Mouse (Mus musculus) embryonic fibroblast, embryonic 13.5 days (primary cell): Measurements from ENCODE around the gene Rbfox3. TPM values are rescaled to one million over a fixed set of nuclear protein-coding genes. Genes with fewer than 3 reads are reported as not detected.

Experiments used
- H3K27ac ChIP-seq: 2 replicates; pipeline ENCODE4 v1.5.1; 2012; ENCODE audit warnings: low read length, control low read depth, inconsistent platforms; ENCODE audit not compliant: insufficient read depth
- H3K4me1 ChIP-seq: 2 replicates; pipeline ENCODE4 v1.6.1; 2011; ENCODE audit warnings: low read length; ENCODE audit not compliant: control insufficient read depth, insufficient read depth
- H3K4me3 ChIP-seq: 2 replicates; pipeline ENCODE4 v1.5.1; 2011; ENCODE audit warnings: mild to moderate bottlenecking, control low read depth, low read length; ENCODE audit not compliant: insufficient read depth
- CTCF ChIP-seq: IDR thresholded peaks from 2 replicates; pipeline ENCODE4 v1.5.1; 2011; ENCODE audit warnings: mild to moderate bottlenecking, control low read depth, low read length, moderate library complexity, borderline replicate concordance; ENCODE audit not compliant: insufficient read depth
- POLR2A ChIP-seq: IDR thresholded peaks from 2 replicates; pipeline ENCODE4 v1.6.1; 2011; ENCODE audit warnings: low read depth, mild to moderate bottlenecking, control low read depth, low read length, moderate library complexity
- polyA plus RNA-seq: library from polyadenylated mRNA; stranded (reverse); fragments of >200 nt; gene quantifications from 2 replicates; pipeline ENCODE4 v1.2.4, GENCODE M21; 2011; ENCODE audit warnings: low read depth; ENCODE audit not compliant: missing spikeins, insufficient read length

Gene Rbfox3
- polyA plus RNA-seq, 1 experiment, result not detected

- Histone ChIP-seq H3K27ac (no peak overlapping the region), H3K4me3 (no peak overlapping the region), H3K4me1 (no peaks in the 10 kb centered on the region)
- no peak for TF ChIP-seq POLR2A
- TF ChIP-seq CTCF, result no peak
Measured at GRCm38 (mm10) chr11:118574418-118574817, 337.0 kb downstream of the Rbfox3 start.

- TF ChIP-seq POLR2A (no peak), CTCF (peak; percentile 76)
- H3K4me1 ChIP-seq, result no peaks in the 10 kb centered on the region
- no peak overlapping the region for H3K4me3 ChIP-seq
- H3K27ac ChIP-seq, result no peak overlapping the region
Measured at GRCm38 (mm10) chr11:118573569-118573968, 337.8 kb downstream of the Rbfox3 start.

GRCm38 (mm10) chr11:118573000-118573399 lies 338.4 kb downstream of the Rbfox3 start:
- no peak overlapping the region for H3K27ac ChIP-seq
- no peaks in the 10 kb centered on the region for H3K4me1 ChIP-seq
- no peak for TF ChIP-seq POLR2A
- TF ChIP-seq CTCF, result no peak
- no peak overlapping the region for H3K4me3 ChIP-seq

DNA sequence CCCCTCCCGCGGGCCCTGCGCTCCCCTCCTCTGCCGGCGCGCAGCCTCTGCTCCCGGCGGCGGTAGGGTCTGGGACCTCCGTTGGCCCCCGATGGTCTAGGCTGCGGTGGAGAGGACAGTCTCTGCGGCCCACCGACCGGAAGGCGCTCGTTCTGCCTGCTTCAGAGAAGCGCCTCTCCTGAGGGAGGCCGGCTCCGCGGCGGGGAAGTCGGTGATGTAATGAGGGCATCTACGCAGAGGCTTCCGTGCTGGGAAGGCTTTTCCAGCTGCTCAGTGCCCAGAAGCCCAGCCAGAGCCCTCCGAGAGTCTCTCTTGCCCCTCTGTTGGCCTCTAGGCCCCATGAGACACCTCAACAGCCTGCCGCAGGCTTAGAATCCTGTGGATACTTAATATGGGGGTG lies 341.2 kb downstream of the Rbfox3 start:
- Histone ChIP-seq H3K4me3 (no peak overlapping the region), H3K27ac (no peak overlapping the region), H3K4me1 (no peaks in the 10 kb centered on the region)
- TF ChIP-seq POLR2A, result no peak
- no peak for TF ChIP-seq CTCF

GRCm38 (mm10) chr11:118569571-118570062 lies 341.8 kb downstream of the Rbfox3 start:
- Histone ChIP-seq H3K4me1 (no peaks in the 10 kb centered on the region), H3K4me3 (no peak overlapping the region)

GRCm38 (mm10) chr11:118563877-118564276 lies 347.5 kb downstream of the Rbfox3 start:
- no peak for TF ChIP-seq CTCF
- no peak for TF ChIP-seq POLR2A
- Histone ChIP-seq H3K4me3 (no peak overlapping the region), H3K27ac (no peak overlapping the region)

More at GRCm38 (mm10) chr11:118569571-118570062, 341.8 kb downstream of the Rbfox3 start:
- H3K27ac ChIP-seq, result no peak overlapping the region
- TF ChIP-seq CTCF, result no peak
- no peak for TF ChIP-seq POLR2A

GRCm38 (mm10) chr11:118562847-118563246 lies 348.6 kb downstream of the Rbfox3 start:
- no peak overlapping the region for H3K4me3 ChIP-seq
- no peak overlapping the region for H3K27ac ChIP-seq
- TF ChIP-seq POLR2A, result no peak
- no peak for TF ChIP-seq CTCF
- no peaks in the 10 kb centered on the region for H3K4me1 ChIP-seq

More at GRCm38 (mm10) chr11:118563877-118564276, 347.5 kb downstream of the Rbfox3 start:
- no peaks in the 10 kb centered on the region for H3K4me1 ChIP-seq

DNA sequence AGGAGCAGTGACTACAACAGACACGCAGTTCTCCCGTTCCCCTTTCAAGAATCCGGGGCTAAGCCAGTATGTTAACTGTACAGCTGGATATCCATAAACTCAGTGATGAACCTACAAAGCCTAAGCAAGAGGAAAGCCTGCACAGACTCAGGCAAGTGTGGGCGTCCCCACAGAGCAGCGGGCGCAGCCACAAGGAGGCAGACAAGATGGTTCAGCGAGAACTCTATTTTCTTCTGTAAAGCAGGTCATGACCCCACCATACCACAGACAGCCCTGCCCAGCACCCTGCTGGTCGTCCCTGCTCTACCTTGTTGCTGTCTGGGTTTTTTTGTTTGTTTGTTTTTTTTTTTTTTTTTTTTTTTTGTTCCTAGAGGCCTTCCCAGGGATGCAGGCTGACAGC lies 353.2 kb downstream of the Rbfox3 start:
- no peak overlapping the region for H3K27ac ChIP-seq
- TF ChIP-seq CTCF (no peak), POLR2A (no peak)
- H3K4me1 ChIP-seq, result no peaks in the 10 kb centered on the region
- no peak overlapping the region for H3K4me3 ChIP-seq

GRCm38 (mm10) chr11:118555631-118556030 lies 355.8 kb downstream of the Rbfox3 start:
- TF ChIP-seq POLR2A (no peak), CTCF (no peak)
- Histone ChIP-seq H3K4me1 (no peaks in the 10 kb centered on the region), H3K27ac (no peak overlapping the region), H3K4me3 (no peak overlapping the region)

- H3K4me3 ChIP-seq, result no peak overlapping the region
- TF ChIP-seq POLR2A (no peak), CTCF (no peak)
- no peak overlapping the region for H3K27ac ChIP-seq
- no peaks in the 10 kb centered on the region for H3K4me1 ChIP-seq
Measured at GRCm38 (mm10) chr11:118554542-118554941, 356.9 kb downstream of the Rbfox3 start.
